Mouse (Mus musculus): Measurements from ENCODE around the gene Atf5.

DNA sequence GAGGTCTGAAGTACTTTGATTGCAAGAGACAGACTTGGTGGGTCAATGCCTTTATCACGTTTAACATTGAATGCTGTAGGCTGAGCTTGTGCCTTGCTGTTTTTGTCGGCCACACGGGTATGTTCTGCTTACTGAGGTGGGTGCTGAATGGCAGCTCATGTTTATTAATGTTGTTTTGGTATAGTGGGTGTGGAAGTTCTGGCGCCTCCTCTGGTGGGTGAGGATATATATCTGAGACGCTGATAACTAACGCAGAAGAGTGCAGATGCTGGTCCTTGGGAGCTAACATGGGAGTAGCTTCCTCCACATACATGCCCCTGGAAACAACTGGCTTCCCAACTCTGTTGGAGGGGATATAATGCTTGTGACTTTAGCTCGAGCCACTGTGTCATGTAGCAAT lies 7.0 kb upstream of the Atf5 start:
- TF ChIP-seq CTCF (conservative IDR thresholded peaks at IDR 0.05 in 1 of 2, IDR thresholded peaks at IDR 0.05 in 1 of 2; ENCODE audit: low read depth in 2 of 2, low read length in 2 of 2) = no peak
- no peak for TF ChIP-seq JUND (conservative IDR thresholded peaks at IDR 0.05; ENCODE audit: low read depth, low read length)
- TF ChIP-seq ZNF384 (IDR thresholded peaks at IDR 0.05; ENCODE audit: low read depth, low read length) = no peak

All from CH12.LX (cell line).